Mouse (Mus musculus): ENCODE data around the gene Mink1. TPM values are rescaled to one million over a fixed set of nuclear protein-coding genes. Genes with fewer than 3 reads are reported as not detected.
A peak's percentile ranks its signal among the peaks of the same experiment; 100 is the strongest.

The Mink1 gene
- total RNA-seq, 1 experiment from 2014 or later, result 52.5 TPM

DNA sequence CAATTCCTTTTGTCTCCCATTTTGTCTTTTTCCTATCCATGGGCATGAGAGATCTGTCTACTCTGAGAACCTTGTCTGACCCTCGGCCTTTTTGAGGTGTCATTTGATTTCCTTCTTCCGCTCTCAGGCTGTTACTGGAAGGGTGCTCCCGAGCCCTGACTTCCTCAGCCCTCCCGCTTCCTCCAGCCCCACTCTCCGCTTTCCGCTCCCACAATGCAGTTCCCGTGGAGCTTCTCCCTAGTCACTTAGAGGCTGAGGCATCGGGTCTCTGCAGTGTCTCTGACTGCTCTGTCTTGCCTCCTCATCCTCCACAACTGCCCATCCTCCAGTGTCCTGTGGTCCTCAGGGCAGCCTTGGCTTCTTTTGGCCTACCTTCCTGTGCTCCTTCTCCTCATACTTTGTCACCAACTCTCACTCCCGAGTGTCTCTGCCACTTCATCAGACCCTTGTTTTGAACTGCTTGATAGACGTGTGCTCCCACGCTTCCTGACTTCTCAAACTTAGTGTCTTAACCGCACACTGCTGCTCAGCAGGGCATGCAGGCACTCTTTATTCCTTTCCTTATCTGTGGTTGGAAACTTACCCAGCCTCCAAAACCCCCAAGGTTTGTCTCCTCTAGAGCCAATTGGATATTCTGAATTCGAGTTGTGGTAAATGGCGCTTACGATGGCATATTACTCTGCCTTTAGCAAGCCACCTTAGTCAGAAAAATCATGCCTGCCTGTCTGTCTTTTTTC lies 31.7 kb downstream of the Mink1 start:
- peak; percentile 23 for DNase-seq

DNA sequence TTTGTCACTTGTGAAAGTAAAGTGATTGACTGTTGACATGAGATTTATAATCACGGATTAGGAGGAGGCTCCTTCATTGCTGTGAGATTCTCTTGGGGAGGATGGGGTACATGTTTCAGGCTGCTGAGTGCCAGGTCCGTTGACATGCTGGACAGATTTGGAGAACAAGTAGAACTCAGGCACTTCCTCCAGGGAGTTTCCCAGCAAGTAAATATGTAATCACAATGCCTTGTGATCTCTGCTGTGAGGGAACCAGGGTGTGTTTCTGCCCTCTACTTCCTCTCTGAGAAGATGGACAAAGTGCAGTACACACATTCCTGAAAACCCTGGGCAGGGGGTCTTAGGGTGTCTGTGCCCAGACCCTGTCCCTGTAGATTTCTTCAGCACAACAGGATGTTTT lies 33.0 kb downstream of the Mink1 start:
- DNase-seq, result no peak

DNA sequence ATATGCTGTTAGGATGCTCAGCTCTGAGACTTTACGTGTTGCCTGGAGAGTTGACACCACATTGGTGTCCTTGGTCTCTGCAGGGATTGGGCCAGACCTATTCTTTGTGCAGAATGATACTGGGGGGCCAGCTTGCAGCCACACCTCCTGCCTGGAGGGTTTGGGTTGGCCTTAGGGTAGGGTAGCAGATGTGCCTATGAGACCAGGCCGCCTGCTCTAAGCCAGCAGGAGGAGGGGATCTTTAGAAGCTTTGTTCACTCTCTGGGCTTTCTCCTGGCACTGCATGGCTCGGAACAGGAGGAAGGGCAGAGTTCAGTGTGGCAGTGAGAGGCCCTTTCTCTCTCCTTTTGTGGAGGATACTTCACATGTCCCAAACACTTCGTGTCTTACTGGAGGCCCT lies 33.4 kb downstream of the Mink1 start:
- no peak for DNase-seq

DNA sequence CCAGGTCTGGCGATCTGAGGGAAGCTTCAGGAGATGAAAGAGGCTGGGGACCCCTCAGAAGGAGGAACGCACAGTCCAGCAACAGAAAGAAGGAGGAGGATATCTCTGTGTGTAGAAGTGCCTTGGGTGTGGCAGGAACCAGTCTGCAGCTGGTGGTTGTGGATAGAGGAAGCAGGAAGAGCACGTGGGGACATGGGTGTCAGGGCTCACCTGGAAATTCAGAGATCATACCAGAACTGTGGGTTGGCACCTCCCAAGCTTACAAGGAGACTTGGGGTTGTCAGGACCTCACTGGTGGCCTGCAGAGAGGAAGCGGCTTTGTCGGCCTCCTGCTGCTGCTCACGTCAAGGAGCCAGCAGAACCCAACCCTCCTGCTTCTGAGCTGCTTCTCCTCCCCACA lies 34.6 kb downstream of the Mink1 start:
- DNase-seq, result no peak

GRCm38 (mm10) chr11:70598451-70598953 lies 35.8 kb downstream of the Mink1 start:
- DNase-seq, result no peak

DNA sequence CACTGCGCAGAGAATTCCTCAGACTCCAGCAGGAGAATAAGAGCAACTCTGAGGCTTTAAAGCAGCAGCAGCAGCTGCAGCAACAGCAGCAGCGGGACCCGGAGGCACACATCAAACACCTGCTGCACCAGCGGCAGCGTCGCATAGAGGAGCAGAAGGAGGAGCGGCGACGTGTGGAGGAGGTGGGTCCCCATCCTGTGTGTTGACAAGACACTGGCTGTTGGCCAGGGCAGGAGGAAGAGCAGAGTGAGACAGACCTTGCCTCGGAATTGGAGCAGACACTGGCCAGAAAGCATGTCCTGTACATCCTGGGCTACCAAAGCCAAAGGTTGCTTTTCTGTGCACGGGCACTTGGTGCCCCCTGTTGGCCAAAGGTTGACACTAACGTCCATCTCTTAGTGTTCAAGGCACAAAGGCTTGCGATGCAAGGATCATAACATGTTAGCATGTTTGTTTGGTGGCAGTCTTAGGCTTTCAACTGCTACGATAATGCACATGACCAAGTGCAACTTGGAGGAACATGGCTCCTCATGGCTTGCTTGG lies 42.4 kb downstream of the Mink1 start:
- peak; percentile 86 for DNase-seq

GRCm38 (mm10) chr11:70606717-70607116 lies 44.0 kb downstream of the Mink1 start:
- no peak for DNase-seq

DNA sequence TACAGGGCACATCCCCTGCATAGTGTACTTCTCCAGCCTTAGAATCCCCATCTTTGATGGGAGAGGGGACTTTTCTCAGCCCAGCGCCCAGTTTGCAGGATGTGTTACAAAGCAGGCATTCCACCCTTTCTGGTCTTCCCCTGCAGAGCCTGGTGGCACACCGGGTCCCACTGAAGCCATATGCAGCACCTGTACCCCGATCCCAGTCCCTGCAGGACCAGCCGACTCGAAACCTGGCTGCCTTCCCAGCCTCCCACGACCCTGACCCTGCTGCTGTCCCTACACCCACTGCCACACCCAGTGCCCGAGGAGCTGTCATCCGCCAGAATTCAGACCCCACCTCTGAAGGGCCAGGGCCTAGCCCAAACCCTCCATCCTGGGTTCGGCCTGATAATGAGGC lies 44.9 kb downstream of the Mink1 start:
- no peak for DNase-seq

DNA sequence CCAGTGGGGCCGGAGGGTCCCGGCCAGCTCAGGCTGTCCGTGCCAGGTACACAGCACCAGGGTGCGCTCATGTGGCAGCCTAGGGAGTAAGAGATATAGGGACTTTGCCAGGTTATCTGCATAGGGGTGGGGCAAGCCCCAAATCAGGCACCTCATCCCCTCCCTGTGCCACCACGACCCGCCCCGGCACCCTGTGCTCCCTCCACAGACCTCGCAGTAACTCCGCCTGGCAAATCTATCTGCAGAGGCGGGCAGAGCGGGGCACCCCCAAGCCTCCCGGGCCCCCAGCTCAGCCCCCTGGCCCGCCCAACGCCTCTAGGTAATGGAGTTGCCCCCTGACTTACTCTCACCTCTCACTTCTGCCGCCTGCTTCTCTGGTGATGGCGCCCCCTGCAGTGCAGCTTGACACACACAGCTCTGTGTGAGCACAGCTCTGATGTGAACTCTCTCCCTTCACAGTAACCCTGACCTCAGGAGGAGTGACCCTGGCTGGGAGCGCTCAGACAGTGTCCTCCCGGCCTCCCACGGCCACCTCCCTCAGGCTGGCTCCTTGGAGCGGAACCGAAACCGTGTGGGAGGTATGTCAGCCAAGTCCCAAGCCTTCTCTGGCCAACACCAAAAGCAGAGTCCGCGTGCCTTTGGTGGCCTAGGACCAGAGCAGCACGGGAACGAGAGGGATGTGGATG lies 45.8 kb downstream of the Mink1 start:
- DNase-seq, result peak; percentile 65

- DNase-seq, result no peak
These were observed 48.1 kb downstream of the Mink1 start for GRCm38 (mm10) chr11:70610752-70611151.

- DNase-seq, result peak; percentile 54
These were observed 49.8 kb downstream of the Mink1 start for GRCm38 (mm10) chr11:70612505-70612904.

DNA sequence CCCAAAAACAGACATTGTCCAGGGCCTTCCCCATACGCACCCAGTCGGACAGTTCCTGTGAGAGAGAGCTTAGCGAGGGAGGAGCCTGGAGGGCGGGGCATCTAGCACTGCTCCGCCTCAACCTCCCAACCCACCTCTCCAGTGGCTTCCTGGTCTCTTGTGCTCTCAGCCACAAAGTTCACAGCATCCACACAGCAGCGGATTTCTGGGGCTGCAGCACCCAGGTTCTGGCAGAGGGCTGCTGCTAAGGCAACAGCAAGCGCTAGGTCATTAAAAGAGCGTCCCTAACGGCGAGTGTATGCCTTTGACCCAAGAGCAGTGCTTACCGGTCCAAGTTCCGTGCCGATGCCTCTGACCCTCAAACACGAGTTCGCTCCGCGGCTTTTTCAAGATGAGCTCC lies 52.4 kb downstream of the Mink1 start:
- peak; percentile 85 for DNase-seq

DNA sequence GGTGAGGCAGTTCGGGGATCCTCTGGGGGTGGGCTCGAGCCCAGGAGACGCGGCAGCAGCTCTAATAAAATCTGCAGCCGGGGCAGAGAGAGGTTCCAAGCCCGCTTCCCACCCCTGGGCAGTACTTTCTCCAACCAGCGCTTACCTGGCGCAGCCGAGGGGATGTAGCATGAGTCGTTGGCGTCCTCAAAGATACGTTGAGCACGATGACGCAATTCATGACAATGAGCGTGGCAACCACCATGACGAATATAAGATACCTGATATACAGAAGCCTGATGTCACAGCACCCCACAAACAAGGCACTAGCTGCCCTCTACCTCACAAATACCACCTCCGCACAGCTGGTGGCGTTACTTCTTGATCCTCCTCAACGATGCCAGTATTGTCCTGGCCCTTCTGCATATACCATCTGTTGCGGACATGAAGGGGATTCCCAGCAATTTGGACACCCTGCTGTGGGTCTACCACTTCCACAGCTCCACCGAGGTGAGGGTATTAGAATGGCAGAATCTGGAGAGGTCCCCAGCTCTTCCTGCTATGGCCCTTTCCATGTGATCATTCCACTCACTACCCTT lies 52.9 kb downstream of the Mink1 start, which contains the start of gene 4930544D05Rik:
4930544D05Rik (plus strand) TSS at position 333 of the 578 bp plus-strand sequence.
- DNase-seq, result no peak

DNA sequence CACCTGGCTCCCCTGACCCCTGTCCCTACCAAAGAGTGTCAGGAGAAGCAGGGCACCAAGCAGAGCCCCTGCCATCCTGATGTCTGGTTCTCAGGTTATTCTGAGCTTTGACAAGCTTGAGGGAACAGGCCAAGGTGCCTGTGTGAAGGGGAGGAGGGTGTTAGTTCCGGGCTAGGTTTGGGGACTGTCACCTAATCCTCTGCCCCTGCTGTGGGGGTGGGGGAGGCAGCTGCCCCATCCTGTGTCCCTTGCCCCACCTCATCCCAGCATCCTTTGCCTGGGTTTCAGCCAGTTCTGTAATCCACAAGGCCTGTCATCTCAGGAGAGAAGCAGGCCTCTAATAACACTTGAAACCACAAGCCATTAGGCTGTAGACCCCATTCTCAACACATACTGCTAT lies 56.4 kb downstream of the Mink1 start, which contains the start of gene Chrne:
Chrne (minus strand) TSS at position 116 of the 400 bp plus-strand sequence.
- no peak for DNase-seq

DNA sequence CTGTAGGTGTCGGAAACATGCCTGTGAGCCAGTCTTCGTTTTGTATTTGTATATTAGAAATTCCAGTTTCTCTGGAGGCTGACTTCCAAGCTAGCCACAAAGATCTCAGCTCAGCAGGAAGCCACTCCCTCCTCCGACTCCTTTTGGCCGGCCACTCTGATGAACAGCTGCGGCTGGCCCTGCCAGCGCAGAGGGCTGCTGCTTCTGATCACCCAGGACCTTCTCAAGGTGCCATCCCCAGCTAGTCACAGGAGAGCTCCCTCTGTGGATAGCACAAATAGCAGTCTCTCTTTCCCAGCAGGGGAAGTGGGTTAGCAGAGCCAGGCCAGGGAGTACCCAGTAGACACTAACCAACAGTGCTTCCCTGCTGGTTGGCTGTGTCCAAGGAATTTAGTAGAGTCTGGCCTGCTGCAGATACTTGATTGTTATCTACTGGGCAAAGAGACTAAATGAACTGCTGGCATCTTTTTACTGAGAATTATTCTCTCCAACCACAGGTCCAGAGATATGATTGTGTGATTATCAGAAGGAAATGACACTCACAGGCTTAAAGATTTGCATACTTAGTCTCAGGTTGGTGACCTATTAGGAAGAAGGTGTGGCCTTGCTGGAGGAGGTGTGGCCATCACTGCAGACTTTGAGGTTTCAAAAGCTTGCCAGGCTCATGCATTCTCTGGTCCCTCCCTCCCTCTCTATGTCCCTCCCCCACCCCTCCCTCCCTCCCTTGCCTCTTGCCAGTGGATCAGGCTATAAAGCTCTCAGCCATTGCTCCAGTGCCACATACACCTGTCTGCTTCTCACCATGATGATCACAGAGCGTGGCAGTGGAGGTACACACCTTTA lies 59.5 kb downstream of the Mink1 start:
- DNase-seq, result no peak

DNA sequence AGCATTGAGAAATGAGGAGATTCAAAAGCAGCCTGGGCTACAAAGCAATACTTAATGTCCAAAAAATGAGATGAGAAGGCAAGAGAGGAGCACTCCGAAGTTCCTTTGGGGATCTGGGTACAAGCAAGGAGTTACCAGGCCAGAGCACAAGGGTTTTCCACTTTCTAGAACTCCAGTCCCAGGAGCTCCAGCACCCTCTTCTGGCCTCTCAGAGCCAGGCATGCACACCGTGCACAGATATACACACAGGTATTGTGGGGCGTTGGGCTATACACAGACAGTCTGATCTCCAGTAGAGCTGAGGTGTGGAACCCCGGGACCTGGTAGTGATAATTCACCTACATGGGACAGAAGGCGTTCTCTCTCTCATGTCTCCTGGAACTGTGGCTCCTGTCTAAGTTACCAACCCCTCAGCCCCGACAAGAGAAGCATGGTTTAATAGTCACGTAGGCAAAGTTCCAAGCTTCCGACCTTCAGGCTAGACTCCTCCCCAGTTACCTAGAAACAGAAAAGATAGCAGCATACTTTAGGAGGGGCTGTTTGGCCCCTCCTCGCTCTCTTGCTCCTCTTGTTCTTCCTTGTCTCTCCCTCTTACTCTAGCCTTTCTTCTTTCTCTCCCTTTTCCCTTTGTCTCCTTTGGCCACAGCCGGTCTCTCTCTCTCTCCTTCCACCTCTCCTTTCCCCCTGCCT lies 60.5 kb downstream of the Mink1 start:
- peak; percentile 60 for DNase-seq

- DNase-seq, result peak; percentile 76
These were observed 62.8 kb downstream of the Mink1 start for GRCm38 (mm10) chr11:70625473-70625872.

- DNase-seq, result no peak
These were observed 64.2 kb downstream of the Mink1 start for GRCm38 (mm10) chr11:70626877-70627276.

GRCm38 (mm10) chr11:70628431-70628830 lies 65.8 kb downstream of the Mink1 start:
- DNase-seq, result no peak

DNA sequence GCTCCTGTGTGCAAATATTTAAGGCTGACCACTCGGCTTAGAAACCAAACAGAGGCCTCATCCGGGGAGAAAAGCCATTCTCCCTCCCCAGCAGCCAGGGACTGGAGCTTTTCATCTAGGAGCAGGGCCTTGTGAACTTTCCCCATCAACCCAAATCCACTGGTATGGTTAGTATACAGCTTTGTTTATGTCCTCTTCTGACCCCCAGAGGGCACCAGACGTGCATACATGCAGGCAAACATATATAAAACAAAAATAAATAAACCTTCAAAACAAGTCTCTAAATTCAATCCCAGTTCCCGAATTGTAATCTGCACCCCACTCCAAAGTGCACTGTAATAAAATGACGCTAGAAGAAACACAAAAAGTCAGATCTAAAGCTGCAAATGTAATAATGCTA lies 66.9 kb downstream of the Mink1 start:
- no peak for DNase-seq

GRCm38 (mm10) chr11:70630129-70630528 lies 67.4 kb downstream of the Mink1 start:
- DNase-seq, result no peak

All from adrenal gland, postnatal 14 days (tissue).